Mouse (Mus musculus): ENCODE results near the gene Deup1. TPM values are rescaled to one million over a fixed set of nuclear protein-coding genes. Genes with fewer than 3 reads are reported as not detected.
A peak's percentile ranks its signal among the peaks of the same experiment; 100 is the strongest.
"Not testable (repeated sequence)": the region's sequence is repeated elsewhere in the genome, so short reads cannot be mapped to it uniquely, and the experiment has no call there.

Deup1 gene
- polyA plus RNA-seq, 1 experiment from 2014 or later, result 0.56 TPM

DNA sequence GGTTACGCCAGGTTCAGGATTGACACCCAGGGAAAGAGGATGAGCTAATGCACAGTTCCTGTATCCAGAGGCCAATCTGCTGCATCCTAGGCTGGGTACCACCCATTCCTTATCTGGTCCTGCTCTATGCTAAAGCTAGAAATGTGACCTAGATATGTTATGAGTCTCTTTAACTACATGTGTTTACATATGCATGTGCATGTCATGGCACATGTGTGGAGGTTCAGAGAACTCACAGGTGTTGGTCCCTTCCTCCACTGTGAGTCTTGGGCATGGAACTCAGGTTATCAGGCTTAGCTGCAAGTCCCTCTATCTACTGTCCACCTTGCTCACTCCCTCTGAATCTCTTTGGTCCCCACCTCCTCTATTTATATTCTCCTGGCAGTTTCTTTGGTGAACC, 41.8 kb downstream of the Deup1 start:
- H3K27ac ChIP-seq, result no peak overlapping the region
- no peaks in the 10 kb centered on the region for H3K4me1 ChIP-seq
- H3K4me2 ChIP-seq (replicated peaks), result no peak overlapping the region
- H3K9me3 ChIP-seq, result no peaks in the 10 kb centered on the region
- ATAC-seq (ENCODE audit: insufficient number of reproducible peaks, insufficient read depth, low FRiP score, low TSS enrichment), result no peak
- no peaks in the 10 kb centered on the region for H3K27me3 ChIP-seq
- no peak overlapping the region for H3K9ac ChIP-seq
- no peaks in the 10 kb centered on the region for H3K36me3 ChIP-seq
- WGBS, result 82% methylated on average over 1 of the region's 1 CpGs
- no peak overlapping the region for H3K4me3 ChIP-seq

DNA sequence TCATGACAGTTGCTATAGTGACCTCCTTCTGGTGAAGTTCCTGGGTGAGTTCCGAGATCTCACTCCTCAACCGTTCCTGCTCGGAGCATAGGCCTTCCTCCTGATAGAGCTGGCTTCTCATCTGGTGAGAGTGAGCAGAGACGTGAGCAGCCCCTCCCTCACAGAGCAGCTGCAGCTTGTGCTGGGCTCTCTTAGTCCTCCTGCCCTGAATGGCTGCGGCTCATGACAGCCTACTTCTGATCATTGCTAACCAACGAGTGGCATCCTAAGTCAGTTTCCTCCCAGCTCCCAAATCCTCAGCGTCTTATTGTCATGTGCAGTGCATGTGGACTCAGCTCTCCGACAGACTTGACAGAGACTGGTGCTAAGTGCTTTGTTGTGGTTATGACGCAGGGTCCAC, 43.5 kb downstream of the Deup1 start:
- H3K9me3 ChIP-seq, result no peaks in the 10 kb centered on the region
- H3K27me3 ChIP-seq, result no peaks in the 10 kb centered on the region
- no peak overlapping the region for H3K4me3 ChIP-seq
- no peak overlapping the region for H3K4me2 ChIP-seq (replicated peaks)
- no peak overlapping the region for H3K9ac ChIP-seq
- 0 out of 2 replicates have a peak, but pooled peaks have one; percentile 67 for ATAC-seq (ENCODE audit: insufficient number of reproducible peaks, insufficient read depth, low FRiP score, low TSS enrichment)
- 86% methylated on average over 9 of the region's 9 CpGs for WGBS
- H3K36me3 ChIP-seq, result no peaks in the 10 kb centered on the region
- H3K27ac ChIP-seq, result no peak overlapping the region
- no peaks in the 10 kb centered on the region for H3K4me1 ChIP-seq

DNA sequence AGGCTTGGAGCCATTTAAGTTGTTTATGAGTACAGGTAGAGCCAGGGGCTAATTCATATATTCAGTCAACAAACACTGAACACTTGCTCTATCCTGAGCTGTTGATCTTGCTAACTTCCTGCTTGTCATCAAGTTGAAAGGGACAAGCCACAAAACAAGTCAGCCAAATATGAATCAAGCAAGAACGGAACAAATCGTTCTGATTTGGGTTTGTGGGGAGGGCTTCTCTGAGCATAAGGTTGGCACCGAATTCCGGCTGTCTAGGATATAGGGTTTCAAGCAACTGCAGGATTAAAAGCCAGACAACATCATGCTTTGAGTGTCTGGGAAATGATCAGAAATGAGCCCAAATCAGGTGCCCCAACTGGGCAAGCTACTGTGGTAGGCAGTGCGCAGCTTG, 45.7 kb downstream of the Deup1 start:
- Histone ChIP-seq H3K9ac (no peak overlapping the region), H3K36me3 (no peaks in the 10 kb centered on the region), H3K4me1 (no peaks in the 10 kb centered on the region), H3K4me2 (replicated peaks) (no peak overlapping the region), H3K27ac (no peak overlapping the region), H3K9me3 (no peaks in the 10 kb centered on the region), H3K4me3 (no peak overlapping the region), H3K27me3 (no peaks in the 10 kb centered on the region)
- ATAC-seq (ENCODE audit: insufficient number of reproducible peaks, insufficient read depth, low FRiP score, low TSS enrichment), result no peak
- WGBS, result 79% methylated on average over 5 of the region's 5 CpGs

DNA sequence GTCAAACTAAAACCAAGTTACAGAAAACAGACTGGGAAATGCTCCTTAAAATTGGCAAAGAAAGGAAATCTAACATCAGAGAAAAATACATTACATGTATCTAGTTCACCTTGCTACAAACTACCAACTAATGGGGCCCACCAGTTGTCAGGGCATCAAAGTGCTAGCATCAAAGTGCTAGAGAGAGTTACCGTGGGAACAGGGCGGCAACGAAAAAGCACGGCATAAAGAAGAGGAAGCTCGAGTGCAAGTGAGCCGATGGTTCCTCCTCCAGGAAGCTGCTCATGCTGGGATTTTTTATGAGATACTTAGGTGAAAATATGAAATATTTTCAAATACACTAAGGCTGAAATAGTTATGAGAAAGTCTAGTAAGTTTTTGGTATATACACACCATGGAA, 47.6 kb downstream of the Deup1 start:
- Histone ChIP-seq H3K27ac (no peak overlapping the region), H3K4me3 (no peak overlapping the region), H3K36me3 (no peaks in the 10 kb centered on the region), H3K9me3 (no peaks in the 10 kb centered on the region), H3K9ac (no peak overlapping the region), H3K4me1 (no peaks in the 10 kb centered on the region), H3K4me2 (replicated peaks) (no peak overlapping the region), H3K27me3 (no peaks in the 10 kb centered on the region)
- no peak for ATAC-seq (ENCODE audit: insufficient number of reproducible peaks, insufficient read depth, low FRiP score, low TSS enrichment)
- 70% methylated on average over 6 of the region's 6 CpGs for WGBS

DNA sequence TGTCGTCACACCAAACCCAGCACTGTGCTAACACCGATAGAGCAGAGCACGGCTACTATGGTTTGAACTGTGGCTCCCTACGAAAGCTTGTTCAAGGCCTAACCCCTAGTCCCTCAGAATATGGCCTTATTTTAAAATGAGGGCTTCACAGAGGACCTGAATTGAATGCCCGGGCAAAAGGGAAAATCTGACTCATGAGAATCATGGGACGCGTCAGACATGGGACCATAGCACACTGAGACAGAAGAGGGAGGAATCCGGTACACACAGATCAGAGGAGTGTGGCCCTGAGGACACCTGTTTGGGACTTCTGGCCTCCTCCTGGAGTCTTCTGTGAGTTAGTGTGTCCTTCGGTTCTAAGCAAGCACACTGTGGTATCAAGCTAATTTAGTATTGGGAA, 48.8 kb downstream of the Deup1 start:
- no peak for ATAC-seq (ENCODE audit: insufficient number of reproducible peaks, insufficient read depth, low FRiP score, low TSS enrichment)
- H3K4me1 ChIP-seq, result no peaks in the 10 kb centered on the region
- H3K27ac ChIP-seq, result no peak overlapping the region
- H3K4me2 ChIP-seq (replicated peaks), result no peak overlapping the region
- H3K9me3 ChIP-seq, result no peaks in the 10 kb centered on the region
- H3K27me3 ChIP-seq, result no peaks in the 10 kb centered on the region
- WGBS, result 88% methylated on average over 9 of the region's 9 CpGs
- no peaks in the 10 kb centered on the region for H3K36me3 ChIP-seq
- no peak overlapping the region for H3K4me3 ChIP-seq
- no peak overlapping the region for H3K9ac ChIP-seq

DNA sequence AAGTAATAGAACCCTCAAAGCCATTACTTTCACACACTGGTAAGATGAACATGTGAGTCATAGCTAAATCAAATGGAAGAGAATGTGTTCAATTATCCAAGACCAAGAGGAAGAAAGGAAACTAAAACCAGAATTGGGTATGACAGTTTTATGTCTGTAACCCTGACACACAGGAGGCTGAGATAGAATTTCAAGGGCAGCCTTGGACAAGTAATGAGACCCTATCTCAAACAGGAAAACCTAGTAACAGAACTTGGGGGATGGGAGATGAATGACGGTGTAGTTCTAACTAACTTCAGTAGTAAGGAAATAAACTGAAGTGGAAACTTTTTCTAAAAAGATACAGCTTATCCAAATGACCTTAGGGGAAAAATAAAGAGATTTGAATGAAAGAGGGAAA, 49.3 kb downstream of the Deup1 start:
- 26% methylated on average over 1 of the region's 1 CpGs for WGBS
- ATAC-seq (ENCODE audit: insufficient number of reproducible peaks, insufficient read depth, low FRiP score, low TSS enrichment), result no peak
- Histone ChIP-seq H3K27me3 (no peaks in the 10 kb centered on the region), H3K4me2 (replicated peaks) (no peak overlapping the region), H3K9ac (no peak overlapping the region), H3K4me1 (no peaks in the 10 kb centered on the region), H3K36me3 (no peaks in the 10 kb centered on the region), H3K4me3 (no peak overlapping the region), H3K27ac (no peak overlapping the region), H3K9me3 (no peaks in the 10 kb centered on the region)

DNA sequence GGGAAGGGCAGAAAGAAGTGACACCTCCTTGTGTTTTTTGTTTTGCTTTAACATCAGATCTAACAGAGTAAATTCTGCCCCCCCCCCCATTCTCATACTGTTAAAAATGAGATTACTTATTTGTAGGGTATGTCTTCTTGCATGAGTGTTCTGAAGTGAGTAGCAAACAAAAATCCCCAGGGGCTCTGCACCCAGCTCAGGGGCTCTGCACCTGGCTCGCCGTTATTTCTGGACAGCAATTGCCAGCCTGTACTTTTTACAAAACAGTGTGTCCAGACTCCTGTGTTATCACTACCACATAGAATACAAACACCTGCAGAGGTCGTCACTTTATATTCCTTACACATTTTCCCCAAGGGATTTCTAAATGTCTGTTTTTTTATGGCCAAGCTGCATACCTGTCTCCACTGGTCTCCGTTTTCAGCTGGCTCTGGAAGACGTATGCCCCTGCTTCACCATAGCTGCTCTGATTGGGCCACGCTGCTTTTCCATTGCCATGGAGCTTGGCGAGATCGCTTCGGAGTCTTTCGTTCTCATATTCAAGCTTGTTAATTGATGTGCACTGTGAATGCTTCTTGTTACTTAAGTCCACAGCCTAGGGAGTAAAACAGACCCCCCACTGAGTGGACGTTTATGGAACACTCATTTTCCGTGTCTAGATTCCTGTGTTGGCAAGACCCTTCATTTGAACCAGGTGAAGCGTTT, 52.8 kb downstream of the Deup1 start:
- H3K4me2 ChIP-seq (replicated peaks), result no peak overlapping the region
- WGBS, result 67% methylated on average over 13 of the region's 13 CpGs
- no peaks in the 10 kb centered on the region for H3K27me3 ChIP-seq
- no peak for ATAC-seq (ENCODE audit: insufficient number of reproducible peaks, insufficient read depth, low FRiP score, low TSS enrichment)
- H3K9me3 ChIP-seq, result no peaks in the 10 kb centered on the region
- no peak overlapping the region for H3K27ac ChIP-seq
- H3K4me3 ChIP-seq, result no peak overlapping the region
- H3K36me3 ChIP-seq, result no peaks in the 10 kb centered on the region
- H3K4me1 ChIP-seq, result no peaks in the 10 kb centered on the region
- no peak overlapping the region for H3K9ac ChIP-seq

DNA sequence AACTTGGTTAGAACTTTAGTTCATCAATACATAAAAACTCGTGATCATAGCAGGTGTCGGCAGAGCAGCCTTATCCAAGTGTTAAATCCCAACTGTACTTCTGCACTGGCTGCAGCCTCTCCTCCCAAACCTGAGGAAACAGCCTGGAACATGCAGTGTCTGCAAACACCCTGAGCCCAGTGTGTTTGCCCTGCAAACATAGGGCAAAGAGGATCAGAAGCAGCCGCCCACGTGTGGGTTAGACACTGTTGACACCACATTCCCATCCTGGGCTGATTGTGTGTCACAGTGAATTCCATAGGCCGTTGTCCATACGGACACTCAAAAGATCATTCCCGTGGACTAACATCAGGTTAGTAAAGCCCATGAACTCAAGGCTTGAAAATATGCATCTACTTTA, 65.4 kb downstream of the Deup1 start:
- Histone ChIP-seq H3K4me3 (no peak overlapping the region), H3K27me3 (no peaks in the 10 kb centered on the region), H3K9me3 (no peaks in the 10 kb centered on the region), H3K4me1 (no peaks in the 10 kb centered on the region), H3K27ac (no peak overlapping the region), H3K36me3 (no peaks in the 10 kb centered on the region), H3K9ac (no peak overlapping the region), H3K4me2 (replicated peaks) (no peak overlapping the region)
- ATAC-seq (ENCODE audit: insufficient number of reproducible peaks, insufficient read depth, low FRiP score, low TSS enrichment), result no peak
- 85% methylated on average over 7 of the region's 7 CpGs for WGBS

DNA sequence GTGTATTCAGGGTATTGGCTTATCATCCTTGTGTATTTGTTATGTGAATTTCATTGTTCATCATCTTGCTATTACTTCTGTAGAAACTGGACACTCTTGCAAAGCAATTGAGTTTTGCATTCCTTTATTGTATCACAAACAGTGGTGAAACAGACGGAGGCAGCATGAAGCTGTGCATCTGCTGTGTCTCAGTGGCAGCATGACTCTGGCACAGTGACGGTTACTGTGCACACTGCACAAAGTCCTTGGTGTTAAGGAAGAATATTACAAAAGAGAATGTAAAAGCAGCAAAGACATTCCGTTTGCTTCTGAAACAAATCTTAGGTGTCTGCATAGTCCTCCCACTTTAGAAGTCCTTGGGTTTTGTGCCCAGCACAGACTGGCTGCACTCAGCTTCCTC, 67.3 kb downstream of the Deup1 start:
- no peaks in the 10 kb centered on the region for H3K36me3 ChIP-seq
- no peak overlapping the region for H3K4me3 ChIP-seq
- no peaks in the 10 kb centered on the region for H3K9me3 ChIP-seq
- no peak for ATAC-seq (ENCODE audit: insufficient number of reproducible peaks, insufficient read depth, low FRiP score, low TSS enrichment)
- no peak overlapping the region for H3K27ac ChIP-seq
- WGBS, result 82% methylated on average over 3 of the region's 3 CpGs
- H3K9ac ChIP-seq, result no peak overlapping the region
- no peak overlapping the region for H3K4me2 ChIP-seq (replicated peaks)
- H3K27me3 ChIP-seq, result no peaks in the 10 kb centered on the region
- no peaks in the 10 kb centered on the region for H3K4me1 ChIP-seq

DNA sequence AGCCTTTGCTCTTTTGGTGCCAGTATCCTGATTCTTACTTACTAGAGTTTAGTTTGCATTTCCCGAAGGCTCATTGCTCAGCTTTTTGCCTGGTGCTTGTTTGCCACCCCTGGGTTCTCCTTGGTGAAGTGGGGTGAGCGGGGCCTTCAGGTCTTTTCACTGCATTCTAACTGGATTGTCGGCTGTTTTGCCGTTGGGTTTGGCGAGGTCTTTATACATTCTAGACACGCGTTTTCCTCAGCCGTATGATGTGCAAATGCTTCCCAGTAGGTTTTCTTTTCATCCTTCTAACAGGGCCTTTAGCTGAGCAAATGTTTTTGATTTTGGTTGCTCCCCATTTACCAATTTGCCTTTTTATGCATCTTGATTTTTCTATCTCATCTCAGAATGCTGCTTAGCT, 74.4 kb downstream of the Deup1 start:
- Histone ChIP-seq H3K27ac (no peak overlapping the region), H3K27me3 (no peaks in the 10 kb centered on the region), H3K4me1 (no peaks in the 10 kb centered on the region), H3K4me2 (replicated peaks) (no peak overlapping the region), H3K4me3 (no peak overlapping the region), H3K36me3 (no peaks in the 10 kb centered on the region), H3K9ac (no peak overlapping the region), H3K9me3 (no peaks in the 10 kb centered on the region)
- WGBS, result 75% methylated on average over 8 of the region's 8 CpGs
- ATAC-seq (ENCODE audit: insufficient number of reproducible peaks, insufficient read depth, low FRiP score, low TSS enrichment), result no peak

DNA sequence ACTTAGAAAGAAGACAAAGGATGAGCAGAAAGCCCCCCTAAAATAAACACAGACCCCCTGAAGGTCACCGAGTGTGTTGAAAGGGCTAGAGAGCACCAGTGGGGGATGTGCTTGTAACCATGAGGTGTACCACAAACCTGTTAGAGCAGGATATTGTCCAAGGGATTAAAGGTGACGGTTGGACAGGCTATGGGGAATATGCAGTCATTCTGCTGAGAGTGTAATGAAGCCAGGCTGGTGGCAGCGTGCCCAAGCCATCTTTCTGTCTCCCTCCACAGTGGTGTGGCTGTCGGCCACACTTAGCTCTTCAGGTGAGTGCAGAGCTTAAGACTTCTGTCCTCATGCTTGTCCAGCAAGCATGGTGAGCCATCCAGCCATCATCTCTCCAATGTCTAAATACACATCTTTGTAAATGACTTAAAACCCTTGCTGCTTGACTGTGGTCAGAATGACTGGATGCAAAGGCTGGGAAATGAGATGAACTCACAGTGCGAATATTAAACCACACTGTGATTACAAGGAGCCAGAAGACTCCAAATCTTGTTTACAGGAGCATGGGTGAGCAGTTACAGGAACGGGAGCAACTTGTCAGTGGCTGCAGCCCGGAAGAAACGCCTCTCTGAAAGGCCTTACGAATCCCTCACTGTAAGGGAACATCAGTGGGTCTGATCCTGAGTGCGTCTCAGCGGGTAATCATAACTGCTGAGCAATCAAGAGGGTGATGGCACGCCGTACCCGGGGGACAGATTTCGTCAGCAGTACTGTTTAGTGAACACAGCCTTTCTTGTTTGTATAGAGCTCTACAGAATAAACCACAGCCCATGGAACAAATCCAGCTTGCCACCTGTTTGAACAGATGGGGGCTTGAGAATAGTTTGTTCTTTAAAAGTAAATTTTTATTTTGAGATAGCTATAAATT, 75.5 kb downstream of the Deup1 start:
- no peak for ATAC-seq (ENCODE audit: insufficient number of reproducible peaks, insufficient read depth, low FRiP score, low TSS enrichment)
- H3K27me3 ChIP-seq, result no peaks in the 10 kb centered on the region
- 81% methylated on average over 15 of the region's 15 CpGs for WGBS
- H3K4me3 ChIP-seq, result no peak overlapping the region
- H3K27ac ChIP-seq, result no peak overlapping the region
- no peaks in the 10 kb centered on the region for H3K4me1 ChIP-seq
- no peak overlapping the region for H3K4me2 ChIP-seq (replicated peaks)
- no peaks in the 10 kb centered on the region for H3K9me3 ChIP-seq
- no peak overlapping the region for H3K9ac ChIP-seq
- no peaks in the 10 kb centered on the region for H3K36me3 ChIP-seq

DNA sequence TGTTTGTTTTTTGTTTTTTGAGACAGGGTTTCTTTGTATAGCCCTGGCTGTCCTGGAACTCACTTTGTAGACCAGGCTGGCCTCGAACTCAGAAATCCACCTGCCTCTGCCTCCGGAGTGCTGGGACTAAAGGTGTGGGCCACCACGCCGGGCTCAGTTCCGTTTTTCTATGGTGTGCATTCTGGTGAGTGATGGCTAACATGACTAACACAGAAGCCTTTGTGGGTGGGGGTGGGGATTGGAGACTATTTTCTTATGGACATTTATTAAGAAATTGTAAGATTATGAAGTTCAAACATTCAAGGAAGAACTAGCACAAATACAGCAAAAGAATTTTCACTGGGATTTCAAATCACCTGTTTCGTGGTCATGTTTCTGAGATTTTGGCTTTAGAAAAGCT, 76.7 kb downstream of the Deup1 start:
- 92% methylated on average over 6 of the region's 6 CpGs for WGBS
- H3K4me2 ChIP-seq (replicated peaks); H3K4me1 ChIP-seq; H3K27me3 ChIP-seq; H3K9ac ChIP-seq; ATAC-seq (ENCODE audit: insufficient number of reproducible peaks, insufficient read depth, low FRiP score, low TSS enrichment); H3K27ac ChIP-seq; H3K9me3 ChIP-seq; H3K36me3 ChIP-seq; H3K4me3 ChIP-seq: not testable (repeated sequence)
